Mouse (Mus musculus) lung, embryonic 14.5 days (tissue): ENCODE data around the gene Bcr. TPM values are rescaled to one million over a fixed set of nuclear protein-coding genes. Genes with fewer than 3 reads are reported as not detected.
A peak's percentile ranks its signal among the peaks of the same experiment; 100 is the strongest.

Source experiments
- ATAC-seq: fragments of 200-750 bp; cut with Nextera tagmentation; 2 replicates; pipeline ENCODE4 v1.8.0; 2017; ENCODE audit warnings: mild to moderate bottlenecking, moderate TSS enrichment, moderate library complexity; ENCODE audit not compliant: insufficient read depth
- DNase-seq: peaks from one replicate; pipeline ENCODE4 v3.0.0-alpha.2; 2015
- H3K27ac ChIP-seq: fragments of 300-500 bp; sonication (generic); 2 replicates; pipeline ENCODE4 v1.5.1; 2014; ENCODE audit warnings: low read depth, mild to moderate bottlenecking, moderate library complexity
- H3K27me3 ChIP-seq: fragments of 300-500 bp; sonication (generic); 2 replicates; pipeline ENCODE4 v1.6.1; 2014; ENCODE audit warnings: low read length, control low read depth; ENCODE audit not compliant: insufficient read depth
- H3K36me3 ChIP-seq: fragments of 300-500 bp; sonication (generic); 2 replicates; pipeline ENCODE4 v1.6.1; 2014; ENCODE audit warnings: control low read depth; ENCODE audit not compliant: insufficient read depth
- H3K4me1 ChIP-seq: fragments of 300-500 bp; sonication (generic); 2 replicates; pipeline ENCODE4 v1.6.1; 2014; ENCODE audit warnings: antibody characterized with exemption, control low read depth; ENCODE audit not compliant: insufficient read depth
- H3K4me2 ChIP-seq: fragments of 300-500 bp; sonication (generic); 2 replicates; pipeline ENCODE4 v1.6.1; 2014; ENCODE audit warnings: mild to moderate bottlenecking
- H3K4me3 ChIP-seq: fragments of 300-500 bp; sonication (generic); 2 replicates; pipeline ENCODE4 v1.5.1; 2014; ENCODE audit warnings: low read depth, low read length
- H3K9ac ChIP-seq: fragments of 300-500 bp; sonication (generic); 2 replicates; pipeline ENCODE4 v1.6.1; 2014
- H3K9me3 ChIP-seq: fragments of 300-500 bp; sonication (generic); 2 replicates; pipeline ENCODE4 v1.6.1; 2016; ENCODE audit warnings: low read depth, low read length, control low read depth
- CTCF ChIP-seq: IDR thresholded peaks from 2 replicates; pipeline ENCODE4 v1.5.1; 2016; ENCODE audit warnings: antibody characterized with exemption, low read depth
- WGBS: fragments of 180-500 bp; shearing (Covaris S2); extraction: QIAGEN DNeasy Blood & Tissue Kit; methylation state at CpG from one replicate; pipeline ENCODE4 v1.1.7; 2014; 5-methylcytosine and 5-hydroxymethylcytosine counted together
- polyA plus RNA-seq: library from polyadenylated mRNA; unstranded; fragments of >200 nt; fragmentation: Nextera tagmentation; extraction: Ambion mirVana; gene quantifications from 2 replicates; pipeline ENCODE4 v1.2.1, GENCODE M21; 2014

Bcr gene
- polyA plus RNA-seq, 1 experiment from 2014 or later: 11.5 TPM

- peaks cover 6% of the 10 kb centered on the region; the same call in 1 of the 2 replicates for H3K4me1 ChIP-seq
- H3K9ac ChIP-seq: no peak overlapping the region
- TF ChIP-seq CTCF: no peak
- ATAC-seq: no peak
- no peak overlapping the region for H3K27ac ChIP-seq
- no peak for DNase-seq
- no peak overlapping the region for H3K4me3 ChIP-seq
- H3K9me3 ChIP-seq: no peaks in the 10 kb centered on the region
- no peaks in the 10 kb centered on the region for H3K27me3 ChIP-seq
- no peak overlapping the region for H3K4me2 ChIP-seq
- H3K36me3 ChIP-seq: peaks cover 25% of the 10 kb centered on the region; the same call in 1 of the 2 replicates
- WGBS: 65% methylated on average over 4 of the region's 4 CpGs
Observed at GRCm38 (mm10) chr10:75125577-75125976, 65.2 kb downstream of the Bcr start.

- Histone ChIP-seq H3K27ac (no peak overlapping the region), H3K9me3 (no peaks in the 10 kb centered on the region), H3K4me2 (no peak overlapping the region), H3K36me3 (peaks cover 43% of the 10 kb centered on the region; the same call in 1 of the 2 replicates), H3K9ac (no peak overlapping the region), H3K27me3 (no peaks in the 10 kb centered on the region), H3K4me1 (no peaks in the 10 kb centered on the region), H3K4me3 (no peak overlapping the region)
- no peak for ATAC-seq
- WGBS: 77% methylated on average over 7 of the region's 7 CpGs
- DNase-seq: peak; percentile 15
- TF ChIP-seq CTCF: no peak
Observed at GRCm38 (mm10) chr10:75129283-75129710, 68.9 kb downstream of the Bcr start.

GRCm38 (mm10) chr10:75130372-75131046, 70.1 kb downstream of the Bcr start:
- Histone ChIP-seq H3K9me3 (no peaks in the 10 kb centered on the region), H3K9ac (no peak overlapping the region), H3K36me3 (peaks cover 39% of the 10 kb centered on the region; the same call in 1 of the 2 replicates), H3K4me3 (no peak overlapping the region), H3K27me3 (no peaks in the 10 kb centered on the region), H3K4me2 (no peak overlapping the region), H3K27ac (no peak overlapping the region), H3K4me1 (no peaks in the 10 kb centered on the region)
- DNase-seq (no peak), ATAC-seq (no peak)
- no peak for TF ChIP-seq CTCF
- WGBS: 83% methylated on average over 4 of the region's 4 CpGs

GRCm38 (mm10) chr10:75131625-75132024, 71.2 kb downstream of the Bcr start:
- Histone ChIP-seq H3K4me2 (no peak overlapping the region), H3K27me3 (no peaks in the 10 kb centered on the region), H3K9ac (no peak overlapping the region), H3K4me1 (no peaks in the 10 kb centered on the region), H3K9me3 (no peaks in the 10 kb centered on the region), H3K36me3 (peaks cover 39% of the 10 kb centered on the region; the same call in 1 of the 2 replicates), H3K27ac (no peak overlapping the region), H3K4me3 (no peak overlapping the region)
- ATAC-seq (no peak), DNase-seq (no peak)
- no peak for TF ChIP-seq CTCF
- WGBS: 74% methylated on average over 8 of the region's 8 CpGs

GRCm38 (mm10) chr10:75134861-75135517, 74.6 kb downstream of the Bcr start:
- Histone ChIP-seq H3K4me2 (no peak overlapping the region), H3K36me3 (peaks cover 47% of the 10 kb centered on the region; the same call in 1 of the 2 replicates), H3K27me3 (no peaks in the 10 kb centered on the region), H3K27ac (no peak overlapping the region), H3K4me3 (no peak overlapping the region), H3K4me1 (no peaks in the 10 kb centered on the region), H3K9me3 (no peaks in the 10 kb centered on the region), H3K9ac (no peak overlapping the region)
- ATAC-seq (no peak), DNase-seq (no peak)
- no peak for TF ChIP-seq CTCF
- WGBS: 88% methylated on average over 15 of the region's 15 CpGs

GRCm38 (mm10) chr10:75135518-75136162, 75.2 kb downstream of the Bcr start:
- H3K27me3 ChIP-seq: no peaks in the 10 kb centered on the region
- no peak overlapping the region; the same call in 1 of the 2 replicates for H3K27ac ChIP-seq
- H3K4me1 ChIP-seq: no peaks in the 10 kb centered on the region
- no peak overlapping the region for H3K9ac ChIP-seq
- H3K4me2 ChIP-seq: no peak overlapping the region
- no peaks in the 10 kb centered on the region for H3K9me3 ChIP-seq
- DNase-seq (no peak), ATAC-seq (no peak)
- 94% methylated on average over 21 of the region's 21 CpGs for WGBS
- no peak for TF ChIP-seq CTCF
- no peak overlapping the region for H3K4me3 ChIP-seq
- peaks cover 47% of the 10 kb centered on the region; the same call in 1 of the 2 replicates for H3K36me3 ChIP-seq

- no peaks in the 10 kb centered on the region for H3K27me3 ChIP-seq
- no peaks in the 10 kb centered on the region for H3K4me1 ChIP-seq
- no peaks in the 10 kb centered on the region for H3K9me3 ChIP-seq
- WGBS: 72% methylated on average over 3 of the region's 3 CpGs
- peak; percentile 22 for DNase-seq
- no peak overlapping the region for H3K27ac ChIP-seq
- TF ChIP-seq CTCF: no peak
- ATAC-seq: no peak
- H3K4me3 ChIP-seq: no peak overlapping the region
- peaks cover 53% of the 10 kb centered on the region; the same call in 1 of the 2 replicates for H3K36me3 ChIP-seq
- H3K4me2 ChIP-seq: no peak overlapping the region
- no peak overlapping the region for H3K9ac ChIP-seq
Observed at GRCm38 (mm10) chr10:75137148-75137547, 76.8 kb downstream of the Bcr start.
